In the genomic region with DNA sequence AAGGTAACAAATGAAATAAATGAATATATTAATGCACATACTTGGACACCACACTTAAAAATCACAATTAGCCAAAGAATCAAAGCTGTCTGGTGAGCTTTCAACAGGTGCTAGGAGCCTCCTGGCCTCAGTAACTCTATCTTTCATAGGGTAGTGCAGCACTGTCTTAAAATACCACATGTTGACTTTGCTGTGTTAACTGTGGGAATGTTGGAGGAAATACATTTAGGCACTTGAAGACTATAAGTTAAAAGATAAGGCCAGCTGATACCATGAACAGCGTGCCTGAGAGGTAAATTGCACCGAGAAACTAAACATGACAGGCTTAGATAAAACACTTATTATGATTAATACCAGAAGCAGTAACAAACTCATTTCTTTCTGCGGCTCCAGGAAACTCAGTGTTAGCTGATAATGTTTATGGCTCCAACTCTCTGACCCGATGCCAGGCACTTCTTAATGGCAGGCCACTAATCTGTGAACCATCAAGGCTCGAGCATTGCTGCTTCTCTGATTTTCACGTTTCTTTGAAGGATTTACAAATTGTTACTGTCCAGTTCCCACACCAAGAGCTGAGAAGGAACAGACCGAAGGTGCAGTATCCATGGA, we compare ENCODE assay signal across 23 mouse cellular contexts.
"Had no signal": no experiment of that assay in that cellular context is flagged by ENCODE, and none has a peak within 500 bp of the region (broad histone marks: within the 10 kb centered on the region; RNA-seq: fewer than 3 reads in every experiment).

No protein-coding gene starts in this region.

- H3K9ac ChIP-seq: limb, embryonic 13.5 days; liver, embryonic 12.5 days; liver, embryonic 15.5 days; lung, embryonic 15.5 days; midbrain, embryonic 12.5 days; neural tube, embryonic 13.5 days had no signal

- H3K4me3 ChIP-seq: layer of hippocampus, adult 2 months; limb, embryonic 10.5 days; limb, embryonic 13.5 days; liver, embryonic 12.5 days; liver, embryonic 15.5 days; lung, embryonic 15.5 days; midbrain, embryonic 12.5 days; myocyte; neural tube, embryonic 13.5 days had no signal

- DNase-seq: kidney, postnatal 25 days; layer of hippocampus, adult 9-11 months; liver; lung, adult 18-20 months; lung, postnatal 10 days; lung, postnatal 36 days; retina, postnatal 1 day; right cerebral cortex, postnatal 25 days; spleen, adult 18-20 months; thymus, adult 2 months; thymus, postnatal 14 days; thymus, postnatal 4 days had no signal

- H3K4me1 ChIP-seq: limb, embryonic 13.5 days; liver, embryonic 12.5 days; liver, embryonic 15.5 days; lung, embryonic 15.5 days; midbrain, embryonic 12.5 days; neural tube, embryonic 13.5 days had no signal

- H3K27me3 ChIP-seq: limb, embryonic 13.5 days; liver, embryonic 12.5 days; liver, embryonic 15.5 days; lung, embryonic 15.5 days; midbrain, embryonic 12.5 days; neural tube, embryonic 13.5 days had no signal

- ATAC-seq: liver, embryonic 12.5 days; midbrain, embryonic 16.5 days had no signal

- H3K27ac ChIP-seq: kidney, postnatal 0 days; layer of hippocampus, adult 2 months; limb, embryonic 10.5 days; limb, embryonic 13.5 days; liver, embryonic 12.5 days; liver, embryonic 15.5 days; lung, embryonic 15.5 days; midbrain, embryonic 12.5 days; neural tube, embryonic 13.5 days had no signal

- H3K36me3 ChIP-seq: limb, embryonic 10.5 days; limb, embryonic 13.5 days; liver, embryonic 12.5 days; liver, embryonic 15.5 days; lung, embryonic 15.5 days; midbrain, embryonic 12.5 days; neural tube, embryonic 13.5 days had no signal

- H3K9me3 ChIP-seq: limb, embryonic 10.5 days; limb, embryonic 13.5 days; liver, embryonic 12.5 days; liver, embryonic 15.5 days; lung, embryonic 15.5 days; midbrain, embryonic 12.5 days; neural tube, embryonic 13.5 days had no signal

- H3K4me2 ChIP-seq: limb, embryonic 13.5 days; liver, embryonic 12.5 days; liver, embryonic 15.5 days; lung, embryonic 15.5 days; midbrain, embryonic 12.5 days; neural tube, embryonic 13.5 days had no signal
